Mouse (Mus musculus) layer of hippocampus, adult 2 months (tissue): ENCODE measurements around the gene Rnd3. TPM values are rescaled to one million over a fixed set of nuclear protein-coding genes. Genes with fewer than 3 reads are reported as not detected.

ENCODE experiments used
- DNase-seq, 2 experiments: peaks; one replicate each; pipeline ENCODE4 v3.0.0; 2022; ENCODE audit warnings: low spot score in 2 of 2
- H3K27ac ChIP-seq: fragments of 200-600 bp; 2 replicates; pipeline ENCODE4 v1.8.1; 2022
- H3K4me3 ChIP-seq: fragments of 200-600 bp; 2 replicates; pipeline ENCODE4 v1.8.1; 2022; ENCODE audit warnings: mild to moderate bottlenecking
- CTCF ChIP-seq: fragments of 200-600 bp; conservative IDR thresholded peaks from 2 replicates; pipeline ENCODE4 v1.8.1; 2022; ENCODE audit warnings: antibody characterized with exemption, mild to moderate bottlenecking, moderate library complexity
- total RNA-seq, 2 experiments: library from RNA; stranded (reverse); gene quantifications; 2 replicates each; pipeline ENCODE4 v1.2.3; 2021

The Rnd3 gene
- total RNA-seq, 2 experiments from 2014 or later: 13.2 to 14.1 TPM

- Histone ChIP-seq H3K27ac (peak overlapping the region; percentile 91), H3K4me3 (peak overlapping the region; percentile 88)
- no peak for TF ChIP-seq CTCF
- DNase-seq: peak; percentile 33 to 38
Measured at GRCm38 (mm10) chr2:51145838-51146470, 3.0 kb downstream of the Rnd3 start.

- Histone ChIP-seq H3K4me3 (no peak overlapping the region; the same call in 1 of the 2 replicates), H3K27ac (0 out of 2 replicates have a peak overlapping the region, but pooled peaks have one; percentile 8)
- DNase-seq: no peak
- TF ChIP-seq CTCF: no peak
Measured at GRCm38 (mm10) chr2:51144380-51145120, 4.4 kb downstream of the Rnd3 start.

- TF ChIP-seq CTCF: no peak
- no peak for DNase-seq
Measured at GRCm38 (mm10) chr2:51142422-51142821, 6.5 kb downstream of the Rnd3 start.

GRCm38 (mm10) chr2:51141345-51141744 is 7.6 kb downstream of the Rnd3 start:
- H3K27ac ChIP-seq: no peak overlapping the region
- no peak for DNase-seq
- H3K4me3 ChIP-seq: no peak overlapping the region
- TF ChIP-seq CTCF: no peak

More at GRCm38 (mm10) chr2:51142422-51142821, 6.5 kb downstream of the Rnd3 start:
- Histone ChIP-seq H3K27ac (no peak overlapping the region), H3K4me3 (no peak overlapping the region)

- Histone ChIP-seq H3K4me3 (no peak overlapping the region), H3K27ac (0 out of 2 replicates have a peak overlapping the region, but pooled peaks have one; percentile 5)
- no peak for DNase-seq
- TF ChIP-seq CTCF: no peak
Measured at GRCm38 (mm10) chr2:51140486-51140885, 8.4 kb downstream of the Rnd3 start.

GRCm38 (mm10) chr2:51139912-51140446 is 8.9 kb downstream of the Rnd3 start:
- Histone ChIP-seq H3K4me3 (no peak overlapping the region), H3K27ac (no peak overlapping the region)
- no peak for TF ChIP-seq CTCF
- DNase-seq: no peak

- no peak for TF ChIP-seq CTCF
- Histone ChIP-seq H3K4me3 (no peak overlapping the region), H3K27ac (no peak overlapping the region)
- DNase-seq: no peak
Measured at GRCm38 (mm10) chr2:51139218-51139911, 9.5 kb downstream of the Rnd3 start.

GRCm38 (mm10) chr2:51137726-51138125 is 11.2 kb downstream of the Rnd3 start:
- no peak for TF ChIP-seq CTCF
- DNase-seq: no peak
- Histone ChIP-seq H3K4me3 (no peak overlapping the region), H3K27ac (no peak overlapping the region)

- no peak for DNase-seq
- TF ChIP-seq CTCF: no peak
Measured at GRCm38 (mm10) chr2:51132181-51132580, 16.7 kb downstream of the Rnd3 start.

GRCm38 (mm10) chr2:51128090-51128489 is 20.8 kb downstream of the Rnd3 start:
- H3K27ac ChIP-seq: no peak overlapping the region
- no peak for TF ChIP-seq CTCF
- H3K4me3 ChIP-seq: no peak overlapping the region
- DNase-seq: no peak

More at GRCm38 (mm10) chr2:51132181-51132580, 16.7 kb downstream of the Rnd3 start:
- no peak overlapping the region for H3K27ac ChIP-seq
- no peak overlapping the region for H3K4me3 ChIP-seq

- H3K27ac ChIP-seq: no peak overlapping the region
- DNase-seq: no peak
- no peak overlapping the region for H3K4me3 ChIP-seq
- TF ChIP-seq CTCF: no peak
Measured at GRCm38 (mm10) chr2:51110271-51110670, 38.6 kb downstream of the Rnd3 start.

GRCm38 (mm10) chr2:51108631-51109030 is 40.3 kb downstream of the Rnd3 start:
- no peak for DNase-seq
- no peak overlapping the region for H3K27ac ChIP-seq
- no peak for TF ChIP-seq CTCF

GRCm38 (mm10) chr2:51101187-51101586 is 47.7 kb downstream of the Rnd3 start:
- Histone ChIP-seq H3K27ac (no peak overlapping the region), H3K4me3 (no peak overlapping the region)
- TF ChIP-seq CTCF: no peak
- DNase-seq: no peak

More at GRCm38 (mm10) chr2:51108631-51109030, 40.3 kb downstream of the Rnd3 start:
- no peak overlapping the region for H3K4me3 ChIP-seq
